In genomic region chr11:10317427-10317826, GRCm38 (mm10) we compare ENCODE assay signal across 26 mouse cellular contexts.
"Had no signal": no experiment of that assay in that cellular context is flagged by ENCODE, and none has a peak within 500 bp of the region (broad histone marks: within the 10 kb centered on the region; RNA-seq: fewer than 3 reads in every experiment).

No protein-coding gene starts in this region.

- H3K4me3 ChIP-seq: gastrocnemius, adult 2 months; heart, adult 2 months; heart, embryonic 13.5 days; heart, embryonic 15.5 days; hindbrain, embryonic 10.5 days; hindbrain, embryonic 12.5 days; intestine, embryonic 15.5 days; kidney, embryonic 15.5 days; limb, embryonic 13.5 days; limb, embryonic 15.5 days; liver, embryonic 12.5 days had no signal

- DNase-seq: gastrocnemius, adult 2 months; gastrocnemius, postnatal 10 days; gastrocnemius, postnatal 25 days; heart, adult 11 months; heart, adult 2 months; heart, postnatal 14 days; heart, postnatal 36 days; kidney, adult 2 months; kidney, adult 9 months; kidney, postnatal 14 days; kidney, postnatal 36 days; layer of hippocampus, adult 9-11 months; layer of hippocampus, postnatal 36 days; left cerebral cortex, postnatal 4 days had no signal

- ATAC-seq: hindbrain, embryonic 16.5 days; inflammation-experienced regulatory T-cells, adult 6 months; intestine, embryonic 15.5 days; intestine, postnatal 0 days; liver, embryonic 12.5 days had no signal

- H3K4me1 ChIP-seq: heart, embryonic 13.5 days; heart, embryonic 15.5 days; hindbrain, embryonic 10.5 days; hindbrain, embryonic 12.5 days; intestine, embryonic 15.5 days; kidney, embryonic 15.5 days; limb, embryonic 13.5 days; limb, embryonic 15.5 days; liver, embryonic 12.5 days had no signal
